Mouse (Mus musculus) spleen, adult 2 months (tissue): ENCODE results near the gene Elmo2.

Source experiments
- CTCF ChIP-seq: fragments of 200-500 bp; IDR thresholded peaks from 2 replicates; pipeline ENCODE4 v1.5.1; 2011; ENCODE audit warnings: mild to moderate bottlenecking, inconsistent platforms; ENCODE audit not compliant: insufficient read depth, insufficient read length, insufficient replicate concordance; ENCODE audit errors: extremely low read depth
- POLR2A ChIP-seq: fragments of 200-500 bp; IDR thresholded peaks from 2 replicates; pipeline ENCODE4 v1.6.1; 2011; ENCODE audit warnings: low read depth, low read length, inconsistent platforms

DNA sequence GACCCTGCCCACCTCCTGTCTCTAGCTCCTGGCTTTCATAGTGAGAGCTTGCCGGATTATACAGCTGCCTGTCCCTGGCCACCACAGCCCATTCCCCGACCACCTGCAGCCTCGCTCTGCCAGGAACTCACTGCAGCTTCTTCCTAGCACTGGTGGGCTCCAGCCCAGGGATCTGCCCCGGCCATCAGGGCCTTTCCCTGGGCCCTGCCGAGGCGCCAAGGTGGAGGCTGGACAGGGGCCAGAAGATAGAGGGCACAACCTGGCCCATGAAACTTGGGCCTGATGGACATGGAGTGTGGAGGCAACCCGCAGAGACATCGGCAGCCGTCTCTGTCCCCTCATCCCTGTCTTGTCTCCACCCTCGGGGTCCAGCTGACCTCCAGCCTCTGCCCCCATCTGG, 70.1 kb downstream of the Elmo2 start:
- TF ChIP-seq CTCF (no peak), POLR2A (no peak)
